Mouse (Mus musculus) left cerebral cortex, adult 8-10 months (tissue): ENCODE data around the gene Polr1d. TPM values are rescaled to one million over a fixed set of nuclear protein-coding genes. Genes with fewer than 3 reads are reported as not detected.

Experiments used
- DNase-seq, 2 experiments: peaks; one replicate each; pipeline ENCODE4 v3.0.0; 2022; ENCODE audit warnings: low spot score in 2 of 2
- total RNA-seq, 4 experiments: library from RNA; stranded (reverse); gene quantifications; 2 replicates each; pipeline ENCODE4 v1.2.4; 2022

Polr1d gene
- total RNA-seq, 4 experiments from 2014 or later = 65.4 to 67.3 (median 65.8) TPM

DNA sequence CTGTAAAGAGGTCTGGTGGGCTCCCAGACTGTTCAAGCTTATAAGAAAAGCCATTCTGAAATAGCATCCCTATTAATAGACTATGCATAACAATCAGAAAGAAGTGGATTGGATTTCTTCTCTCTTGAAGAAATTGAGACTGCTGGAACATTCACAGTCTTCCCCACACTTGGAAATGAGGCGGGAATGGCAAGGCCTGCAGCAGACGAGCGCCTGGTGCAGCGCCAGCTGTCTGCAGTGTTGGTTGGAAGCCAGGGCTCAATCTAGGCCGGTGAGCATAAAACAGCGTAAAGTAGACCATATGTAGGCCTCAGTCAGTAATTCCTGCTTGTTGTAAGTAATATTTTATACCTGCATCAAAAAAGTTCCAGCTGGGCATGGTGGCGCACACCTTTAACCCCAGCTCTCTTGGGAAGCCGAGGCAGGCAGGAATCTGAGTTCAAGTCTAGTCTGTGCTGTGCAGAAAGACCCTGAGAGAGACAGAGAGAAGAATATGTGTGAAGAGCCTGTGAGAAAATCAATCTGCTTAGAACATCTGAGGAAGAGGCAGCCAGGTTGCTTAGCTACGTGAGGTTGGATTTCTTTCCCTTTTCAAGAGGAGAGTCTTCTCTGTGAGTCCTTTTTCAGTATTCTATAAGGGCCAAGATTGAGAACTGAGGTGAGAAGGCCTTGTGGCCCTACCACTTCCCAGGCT, 8.5 kb downstream of the Polr1d start:
- DNase-seq = peak; percentile 37 to 71

- no peak for DNase-seq
Observed at GRCm38 (mm10) chr5:147086816-147087215, 10.0 kb downstream of the Polr1d start.

- no peak for DNase-seq
Observed at GRCm38 (mm10) chr5:147089836-147090235, 13.0 kb downstream of the Polr1d start.

DNA sequence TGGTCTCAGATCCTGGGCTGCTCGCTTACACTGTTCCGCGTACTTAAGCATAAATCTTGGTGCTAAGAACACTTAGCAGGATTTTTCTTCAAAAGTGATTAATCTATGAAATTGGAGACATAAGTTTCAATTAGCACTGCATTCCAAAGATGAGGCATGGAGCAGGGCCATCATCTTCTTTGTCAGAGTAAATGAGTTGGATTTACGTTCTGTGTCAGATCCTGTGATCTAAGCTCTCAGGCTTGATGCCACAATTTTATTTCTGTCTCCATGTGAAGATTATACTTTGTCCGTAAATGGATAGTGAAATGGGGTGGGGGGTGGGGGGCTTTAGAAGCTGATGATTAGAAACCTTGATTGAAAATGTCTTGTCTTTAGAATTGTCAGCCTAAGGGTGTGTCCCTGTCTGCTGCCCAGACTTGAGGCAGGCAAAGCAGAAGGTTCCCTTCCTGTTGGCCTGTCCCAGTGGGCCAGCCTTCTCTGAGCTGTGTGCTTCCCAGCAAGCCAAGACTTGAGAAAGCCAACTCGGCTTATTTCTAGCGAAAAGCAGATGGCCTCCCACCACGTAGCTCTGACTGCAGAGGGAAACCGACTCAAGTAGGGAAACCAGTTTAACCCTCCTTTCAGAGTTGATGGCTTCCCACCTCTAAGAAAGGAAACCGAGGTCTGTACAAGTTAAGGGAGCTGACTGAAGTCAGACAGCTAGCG, 13.6 kb downstream of the Polr1d start:
- no peak for DNase-seq

- DNase-seq = no peak
Observed at GRCm38 (mm10) chr5:147092448-147092847, 15.6 kb downstream of the Polr1d start.

GRCm38 (mm10) chr5:147094296-147094695, 17.4 kb downstream of the Polr1d start:
- DNase-seq = no peak

- DNase-seq = no peak
Observed at GRCm38 (mm10) chr5:147096586-147096985, 19.7 kb downstream of the Polr1d start.

- no peak for DNase-seq
Observed at GRCm38 (mm10) chr5:147098667-147099066, 21.8 kb downstream of the Polr1d start.

DNA sequence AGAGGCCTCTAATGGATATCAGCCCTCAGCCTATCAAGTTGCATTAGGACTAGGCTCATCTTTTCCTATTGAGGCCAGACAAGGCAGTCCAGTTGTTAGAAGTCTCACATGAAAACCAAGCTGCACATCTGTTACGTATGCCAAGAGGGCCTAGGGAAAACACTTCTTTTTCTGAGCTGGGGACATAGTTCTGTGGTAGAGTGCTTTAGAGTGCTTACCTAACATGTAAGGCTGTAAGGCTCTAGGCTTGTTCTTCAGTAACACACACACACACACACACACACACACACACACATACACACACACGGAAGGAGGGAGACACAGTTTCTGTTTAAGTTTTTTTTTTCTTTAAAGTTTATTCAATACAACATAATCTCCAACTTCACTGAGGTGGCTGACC, 23.3 kb downstream of the Polr1d start:
- DNase-seq = no peak

GRCm38 (mm10) chr5:147102295-147102694, 25.4 kb downstream of the Polr1d start:
- no peak for DNase-seq

GRCm38 (mm10) chr5:147107276-147107675, 30.4 kb downstream of the Polr1d start:
- no peak for DNase-seq

DNA sequence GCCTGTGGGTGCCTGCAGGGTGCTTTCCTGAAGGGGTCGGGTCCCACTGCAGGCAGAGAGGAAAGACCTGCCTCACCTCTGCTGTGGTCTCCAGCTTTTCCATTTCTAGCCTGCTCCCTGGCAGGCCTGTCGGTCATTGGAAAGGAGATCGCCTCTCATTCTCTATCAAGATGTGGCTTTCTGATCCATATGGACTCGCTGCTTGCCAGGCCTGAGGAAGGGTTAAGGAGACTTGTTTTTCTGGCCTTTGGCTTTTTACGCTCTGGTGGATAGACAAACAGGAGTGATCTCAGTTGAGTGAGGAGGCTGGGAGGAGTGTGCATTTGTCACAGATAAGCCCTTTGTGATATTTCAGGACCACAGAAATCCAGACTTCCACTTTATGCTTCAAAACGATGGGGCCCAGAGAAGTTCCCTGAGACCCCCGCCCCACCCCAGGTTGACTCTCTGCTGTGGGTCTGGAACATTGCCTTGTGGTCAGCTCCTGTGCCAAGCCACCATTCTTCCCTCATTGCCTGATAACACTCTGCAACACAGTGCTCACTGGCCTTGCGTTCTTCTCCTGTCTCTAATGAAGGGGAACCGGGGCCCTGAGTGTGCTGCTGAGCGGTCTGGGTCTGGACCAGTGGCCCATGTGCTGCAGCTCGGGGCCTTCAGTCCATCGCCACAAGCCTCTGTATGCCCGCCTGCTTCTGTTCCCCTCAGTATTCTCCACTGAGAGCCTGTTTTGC, 32.2 kb downstream of the Polr1d start:
- no peak for DNase-seq

DNA sequence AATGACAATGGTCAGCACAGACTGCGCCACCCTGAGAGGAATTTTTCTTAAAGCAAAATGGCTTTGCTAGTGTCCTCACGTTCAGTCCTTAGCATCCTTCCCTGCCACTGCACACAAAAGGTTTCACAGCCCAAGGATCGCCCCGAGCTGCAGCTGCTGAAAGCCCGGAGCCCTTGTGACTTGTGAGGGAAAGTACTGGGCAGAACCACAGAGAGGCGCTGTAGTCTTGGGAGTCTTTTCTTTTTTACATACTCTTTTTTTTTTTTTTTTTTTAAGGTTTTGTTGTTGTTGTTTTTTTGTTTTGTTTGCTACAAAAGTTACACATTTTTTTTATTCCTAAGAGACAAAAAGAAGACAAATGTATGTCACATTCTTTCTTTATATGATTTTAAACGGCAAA, 37.9 kb downstream of the Polr1d start:
- DNase-seq = no peak

- no peak for DNase-seq
Observed at GRCm38 (mm10) chr5:147115631-147116030, 38.8 kb downstream of the Polr1d start.

DNA sequence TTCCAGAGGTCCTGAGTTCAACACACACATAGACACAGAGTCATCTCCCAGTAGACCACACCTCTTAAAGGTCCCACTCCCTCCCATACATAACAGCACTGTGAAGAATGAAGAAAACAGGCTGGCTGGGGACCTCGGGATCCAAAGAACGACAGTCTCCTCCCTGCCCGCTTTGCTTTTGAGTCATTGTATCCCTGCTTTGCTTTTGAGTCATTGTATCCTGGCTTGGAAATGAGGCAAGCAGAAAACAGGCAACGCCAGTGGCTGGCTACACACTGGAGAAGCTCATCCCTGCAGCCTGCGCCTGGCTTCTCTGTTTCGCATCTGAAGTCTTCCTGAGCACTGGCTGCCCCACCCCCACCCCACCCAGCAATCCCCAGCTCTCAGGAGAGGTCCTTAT, 40.2 kb downstream of the Polr1d start:
- no peak for DNase-seq

DNA sequence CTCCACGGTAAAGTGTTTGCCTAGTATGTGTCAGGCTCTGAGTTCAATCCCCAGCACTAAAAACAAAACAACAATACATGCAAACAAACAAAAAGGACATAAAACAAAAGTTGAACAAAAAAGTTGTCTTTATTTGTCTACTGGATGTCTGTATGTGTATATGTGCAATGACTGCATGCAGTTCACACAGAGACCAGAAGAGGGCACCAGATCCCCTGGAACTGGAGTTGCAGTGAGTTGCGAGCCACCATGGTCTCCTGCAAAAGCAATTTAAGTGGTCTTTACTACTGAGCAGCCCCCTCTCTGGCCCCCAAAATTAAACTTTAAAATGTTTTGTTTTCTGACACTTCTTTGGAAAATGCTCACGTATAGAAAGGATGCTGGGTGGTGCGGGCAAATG, 44.3 kb downstream of the Polr1d start:
- no peak for DNase-seq

- DNase-seq = no peak
Observed at GRCm38 (mm10) chr5:147124794-147125193, 47.9 kb downstream of the Polr1d start.

- no peak for DNase-seq
Observed at GRCm38 (mm10) chr5:147125542-147126185, 48.8 kb downstream of the Polr1d start.

DNA sequence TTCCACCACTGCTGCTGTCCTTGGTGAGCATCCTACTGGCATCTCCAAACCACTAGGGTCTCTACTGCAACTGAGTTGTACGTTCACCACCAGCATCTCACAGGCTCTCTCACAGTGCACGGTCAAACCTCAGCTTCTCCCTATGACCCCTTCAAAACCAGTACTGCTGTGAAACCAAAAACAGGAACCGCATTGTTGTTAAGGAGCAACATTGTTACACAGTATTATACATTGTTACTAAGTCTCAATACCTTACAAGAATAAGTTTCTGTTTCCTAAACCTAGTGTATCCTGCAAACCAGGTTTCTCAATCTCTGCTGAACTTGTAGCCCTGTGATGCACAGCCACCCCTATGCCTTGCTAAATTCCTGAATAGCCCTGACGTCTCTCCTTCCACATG, 51.0 kb downstream of the Polr1d start:
- no peak for DNase-seq

GRCm38 (mm10) chr5:147129484-147129883, 52.6 kb downstream of the Polr1d start:
- DNase-seq = no peak

- DNase-seq = no peak
Observed at GRCm38 (mm10) chr5:147131912-147132311, 55.1 kb downstream of the Polr1d start.

GRCm38 (mm10) chr5:147133662-147134061, 56.8 kb downstream of the Polr1d start:
- DNase-seq = no peak
